Mouse (Mus musculus): ENCODE data around the gene Gmpr2. TPM values are rescaled to one million over a fixed set of nuclear protein-coding genes. Genes with fewer than 3 reads are reported as not detected.

Gene Gmpr2
- total RNA-seq (2023) = 10 to 100 TPM; 14.6 to 15.9 TPM

GRCm38 (mm10) chr14:55671833-55672740 is at the start of gene Gmpr2, which contains the start of gene Nedd8:
Gene Gmpr2 (plus strand): TSS chr14:55671941.
Gene Nedd8 (minus strand): TSS chr14:55672124.

DNA sequence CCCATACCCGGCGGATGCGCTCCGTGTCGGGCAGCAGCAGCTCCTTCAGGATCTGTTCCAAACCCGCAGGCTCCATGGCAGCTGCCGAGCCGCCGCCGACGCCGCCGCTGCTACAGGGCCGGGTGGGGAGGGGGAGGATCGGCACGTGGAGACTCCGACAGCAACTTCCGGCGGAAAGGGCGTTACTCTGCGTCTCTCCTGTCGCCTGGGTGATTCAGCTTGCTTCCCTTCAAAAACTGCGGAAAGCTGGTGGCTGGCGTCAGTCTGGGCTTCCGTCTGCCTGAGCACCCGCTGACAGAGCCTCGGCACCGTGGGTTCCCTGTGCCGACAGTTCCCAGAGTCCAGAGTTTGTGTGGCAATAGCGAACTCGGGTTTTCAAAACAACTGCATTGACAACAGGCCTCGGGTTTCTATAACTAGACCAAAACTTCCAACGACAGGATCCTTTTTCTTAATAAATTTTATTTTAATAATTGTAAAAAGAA is 36.2 kb upstream of the Gmpr2 start, which contains the start of gene Ipo4:
Ipo4 (minus strand) TSS at position 435 of the 485 bp plus-strand sequence.

GRCm38 (mm10) chr14:55637795-55638194 is 33.9 kb upstream of the Gmpr2 start, which contains the start of gene Gm49378:
Gene Gm49378 (minus strand): TSS chr14:55637895.

DNA sequence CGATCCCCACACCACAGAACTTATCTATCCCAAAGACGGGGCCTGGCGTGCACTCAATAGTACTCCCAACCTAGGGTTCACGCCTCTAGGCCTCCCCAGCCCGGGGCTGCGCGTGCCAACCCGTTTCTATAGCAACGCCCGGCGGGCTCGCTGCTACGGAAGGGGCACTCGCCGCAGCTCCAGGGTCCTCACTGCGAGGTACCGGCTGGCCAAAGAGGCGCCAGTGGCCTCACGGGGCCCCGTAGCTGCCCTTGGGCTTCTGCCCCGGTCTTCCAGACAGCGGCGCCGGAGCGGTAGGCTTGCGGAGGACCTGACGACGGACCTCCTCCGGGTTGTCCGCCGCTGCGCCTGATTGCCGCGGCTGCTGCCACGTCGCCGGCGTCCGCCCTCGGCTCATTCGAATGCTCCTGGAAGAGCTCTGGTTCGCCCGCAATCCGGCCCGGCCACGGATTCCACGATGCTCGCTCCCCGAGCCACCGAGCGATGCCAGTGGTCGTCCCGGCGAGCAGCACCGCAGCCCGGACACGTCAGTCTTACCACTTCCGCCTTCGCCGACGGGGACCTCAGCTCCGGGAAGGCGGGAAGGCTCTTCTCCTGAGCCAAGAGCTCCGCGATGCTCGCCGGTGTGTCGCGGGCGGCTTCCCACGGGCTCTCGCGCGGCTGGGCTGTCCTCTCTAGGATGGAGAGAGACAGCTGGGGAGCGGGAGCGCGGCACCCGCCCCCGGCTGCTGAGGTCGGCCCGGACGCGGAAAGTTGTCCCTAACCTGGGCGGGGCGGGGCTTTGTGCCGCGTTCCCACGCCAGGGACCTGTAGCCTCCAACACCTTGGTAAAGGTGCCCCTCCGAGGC is 28.5 kb upstream of the Gmpr2 start, which contains the start of gene Tm9sf1:
Tm9sf1 (minus strand) TSS at position 747 of the 848 bp plus-strand sequence.

DNA sequence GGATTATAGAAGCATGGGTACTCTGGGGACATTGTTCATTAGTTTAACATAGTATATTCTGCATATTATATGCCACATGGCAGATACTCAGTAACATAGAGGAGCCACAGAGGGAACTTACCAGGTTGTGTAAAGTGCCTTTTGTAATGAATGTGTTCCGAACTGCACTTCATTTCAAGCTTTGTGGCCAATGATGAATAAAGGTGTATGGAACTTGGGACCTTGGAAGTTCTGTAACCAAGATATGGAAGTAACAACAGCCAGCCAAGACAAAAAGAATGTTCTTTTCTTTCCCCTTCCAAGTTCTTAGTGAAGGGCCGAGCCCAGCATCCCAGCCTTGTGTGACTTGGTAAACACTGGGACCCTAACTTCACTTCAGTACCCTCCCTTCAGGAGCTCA is 21.9 kb upstream of the Gmpr2 start, which contains the start of gene Tssk4:
Tssk4 (plus strand) TSS at position 301 of the 400 bp plus-strand sequence.

DNA sequence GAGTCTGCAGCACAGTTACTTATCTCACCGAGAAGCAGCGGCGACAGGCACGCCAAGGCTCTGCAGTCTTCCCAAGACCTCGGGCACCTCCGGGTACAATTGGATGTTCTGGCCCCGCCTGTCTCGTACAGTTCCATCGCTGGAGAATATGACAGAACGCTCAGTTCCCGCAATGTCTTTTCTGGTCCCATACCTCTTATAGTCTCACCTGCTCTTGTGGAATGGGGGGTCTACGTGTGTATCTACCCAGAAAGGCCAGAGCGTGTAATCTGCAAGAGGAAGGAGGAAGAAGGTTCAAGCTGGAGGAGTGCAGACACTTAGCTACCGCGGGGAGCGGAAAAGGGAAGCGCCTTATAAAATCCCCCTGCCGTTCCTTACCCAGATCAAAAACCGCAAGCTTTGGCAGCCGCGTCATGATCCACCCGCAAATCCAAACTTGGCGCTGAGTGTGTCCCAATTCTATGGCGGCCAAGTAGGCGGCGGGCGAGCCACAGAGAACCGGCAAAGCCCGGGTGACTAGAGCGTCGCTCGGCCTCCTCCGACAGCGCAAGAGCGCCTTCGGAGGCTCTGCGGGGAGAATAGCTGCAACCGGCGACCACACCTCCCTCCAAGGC is 11.7 kb upstream of the Gmpr2 start, which contains the start of gene Mdp1:
Mdp1 (minus strand) TSS at position 549 of the 614 bp plus-strand sequence.

DNA sequence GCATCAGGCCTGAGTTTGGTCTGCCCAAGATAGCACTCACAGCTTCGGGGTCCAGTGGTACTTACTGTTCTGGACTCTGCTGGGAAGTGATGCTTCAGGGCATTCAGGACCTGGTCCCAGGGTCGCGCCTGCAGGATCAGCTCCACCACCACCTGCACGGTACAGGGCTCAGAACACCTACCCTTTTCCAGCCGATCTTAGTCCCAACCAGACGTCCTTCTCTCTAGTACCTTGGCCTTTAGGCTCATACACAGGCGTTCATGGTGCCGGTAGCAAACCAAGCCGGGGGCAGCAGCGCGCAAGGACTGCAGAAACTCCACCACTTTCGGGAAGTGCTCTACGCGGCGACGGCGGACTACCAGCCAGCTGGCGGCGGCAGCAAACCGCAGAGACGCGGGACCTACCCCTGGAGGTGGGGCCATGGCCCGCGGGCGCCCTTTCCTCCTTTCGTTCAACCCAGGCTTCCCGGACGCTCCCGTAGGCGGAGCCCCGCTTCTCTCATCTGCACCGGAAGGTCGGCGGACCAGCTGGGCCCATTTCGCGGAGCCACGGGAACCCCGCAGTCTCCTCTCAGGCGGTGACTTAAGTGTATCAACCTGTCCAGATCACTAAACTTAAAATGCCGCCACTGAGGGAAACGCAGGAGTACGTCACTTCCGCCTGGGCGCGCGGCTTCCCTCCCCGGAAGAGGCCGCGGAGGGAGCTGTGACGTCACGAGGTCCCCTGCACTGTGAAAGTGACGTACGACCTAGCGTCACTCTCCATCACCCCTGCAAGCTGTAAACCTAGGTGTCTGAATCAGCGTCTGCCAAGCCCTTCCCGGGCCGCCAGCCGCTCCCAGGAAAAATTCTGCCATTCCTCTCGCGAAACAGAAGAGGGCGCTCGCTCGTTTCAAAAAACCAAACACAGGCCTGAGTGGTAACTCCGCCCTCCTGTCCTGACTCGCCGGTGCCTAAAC is 9.7 kb downstream of the Gmpr2 start, which contains the start of gene Tinf2:
Tinf2 (minus strand) TSS at position 661 of the 958 bp plus-strand sequence.

DNA sequence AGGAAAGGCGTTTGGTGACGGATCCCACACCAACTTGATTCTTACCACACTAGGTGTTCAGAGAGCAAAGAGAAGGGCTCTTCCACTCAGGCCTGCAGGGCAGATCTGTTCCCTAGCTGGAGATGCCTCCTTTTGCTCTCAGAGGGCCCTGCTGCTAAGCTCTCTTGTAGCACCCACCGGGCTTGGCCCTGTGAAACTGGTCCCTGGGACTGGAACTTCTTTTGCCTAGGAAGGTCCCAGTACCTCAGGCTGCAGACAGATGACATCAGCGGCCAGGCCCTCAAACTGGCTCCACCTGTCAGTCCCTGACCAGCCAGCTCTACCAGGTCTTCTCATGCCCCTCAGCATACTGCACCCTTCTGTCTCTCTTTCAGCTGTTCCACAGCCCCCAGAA is 42.0 kb downstream of the Gmpr2 start, which contains the start of gene Tgm1:
Tgm1 (minus strand) TSS at position 198 of the 394 bp plus-strand sequence.

GRCm38 (mm10) chr14:55721700-55722437 is 50.1 kb downstream of the Gmpr2 start, which contains the start of gene Rabggta:
Gene Rabggta (minus strand): TSS chr14:55722263.

Other genes starting within 250 kb of the Gmpr2 start
- gene Dhrs4, start 193.2 kb upstream of the Gmpr2 start, total RNA-seq (2023) = 10 to 100 TPM; 14.0 to 26.8 TPM
- gene Carmil3, start 181.3 kb upstream of the Gmpr2 start, total RNA-seq (2023) = under 1 TPM; 0.11 to 0.35 TPM
- not detected for gene Cpne6, start 161.5 kb upstream of the Gmpr2 start, total RNA-seq (2023)
- gene Nrl, start 147.0 kb upstream of the Gmpr2 start, total RNA-seq (2023) = not detected
- 10 to 100 TPM; 28.8 to 36.8 TPM for gene Pck2, start 131.7 kb upstream of the Gmpr2 start, total RNA-seq (2023)
- gene Dcaf11, start 111.9 kb upstream of the Gmpr2 start, total RNA-seq (2023) = 10 to 100 TPM; 48.3 to 50.3 TPM
- 10 to 100 TPM in 1 of 2 experiments, 1 to 10 TPM in 1; 8.6 to 10.4 TPM for gene A730061H03Rik, start 111.5 kb upstream of the Gmpr2 start, total RNA-seq (2023)
- not detected for gene Fitm1, start 96.3 kb upstream of the Gmpr2 start, total RNA-seq (2023)
- 100 to 1,000 TPM; 144 to 155 TPM for gene Psme1, start 93.8 kb upstream of the Gmpr2 start, total RNA-seq (2023)
- gene Emc9, start 86.6 kb upstream of the Gmpr2 start, total RNA-seq (2023) = 1 to 10 TPM; 4.9 to 6.6 TPM
- 100 to 1,000 TPM; 191 to 193 TPM for gene Psme2, start 80.8 kb upstream of the Gmpr2 start, total RNA-seq (2023)
- gene Rnf31, start 80.2 kb upstream of the Gmpr2 start, total RNA-seq (2023) = 10 to 100 TPM; 51.6 to 55.7 TPM
- gene Irf9, start 68.4 kb upstream of the Gmpr2 start, total RNA-seq (2023) = 10 to 100 TPM; 41.1 to 56.8 TPM
- 1 to 10 TPM; 1.2 to 3.1 TPM for gene Rec8, start 53.9 kb upstream of the Gmpr2 start, total RNA-seq (2023)
- gene Ipo4, start 36.0 kb upstream of the Gmpr2 start, total RNA-seq (2023) = 10 to 100 TPM; 12.2 to 12.4 TPM
- gene Gm49378, start 34.0 kb upstream of the Gmpr2 start, total RNA-seq (2023) = 1 to 10 TPM in 1 of 2 experiments, under 1 TPM in 1; 0.31 to 1.2 TPM
- 10 to 100 TPM; 34.3 to 37.8 TPM for gene Tm9sf1, start 28.1 kb upstream of the Gmpr2 start, total RNA-seq (2023)
- gene Tssk4, start 21.8 kb upstream of the Gmpr2 start, total RNA-seq (2023) = 1 to 10 TPM; 2.0 to 3.4 TPM
- gene Mdp1, start 11.4 kb upstream of the Gmpr2 start, total RNA-seq (2023) = 10 to 100 TPM; 15.9 TPM
- 100 to 1,000 TPM; 178 to 185 TPM for gene Nedd8, start 183 bp downstream of the Gmpr2 start, total RNA-seq (2023)
- 10 to 100 TPM; 60.2 to 61.1 TPM for gene Tinf2, start 9.9 kb downstream of the Gmpr2 start, total RNA-seq (2023)
- 1 to 10 TPM; 1.3 to 2.2 TPM for gene Tgm1, start 42.0 kb downstream of the Gmpr2 start, total RNA-seq (2023)
- 10 to 100 TPM; 21.0 to 23.4 TPM for gene Rabggta, start 50.3 kb downstream of the Gmpr2 start, total RNA-seq (2023)
- gene Dhrs1, start 73.7 kb downstream of the Gmpr2 start, total RNA-seq (2023) = 10 to 100 TPM; 57.3 to 62.3 TPM
- 10 to 100 TPM; 14.8 to 20.7 TPM for gene Nop9, start 73.8 kb downstream of the Gmpr2 start, total RNA-seq (2023)
- under 1 TPM; 0.33 to 0.57 TPM for gene Cideb, start 86.5 kb downstream of the Gmpr2 start, total RNA-seq (2023)
- under 1 TPM; 0.55 to 0.61 TPM for gene Ltb4r2, start 89.5 kb downstream of the Gmpr2 start, total RNA-seq (2023)
- 100 to 1,000 TPM; 205 to 213 TPM for gene Ltb4r1, start 94.0 kb downstream of the Gmpr2 start, total RNA-seq (2023)
- gene Adcy4, start 112.2 kb downstream of the Gmpr2 start, total RNA-seq (2023) = under 1 TPM; 0.29 to 0.77 TPM
- 10 to 100 TPM; 32.4 to 37.6 TPM for gene Ripk3, start 116.9 kb downstream of the Gmpr2 start, total RNA-seq (2023)
- gene Nfatc4, start 151.2 kb downstream of the Gmpr2 start, total RNA-seq (2023) = not detected
- 1 to 10 TPM; 2.9 to 4.2 TPM for gene Nynrin, start 182.1 kb downstream of the Gmpr2 start, total RNA-seq (2023)
- gene Cbln3, start 212.5 kb downstream of the Gmpr2 start, total RNA-seq (2023) = 1 to 10 TPM in 1 of 2 experiments, under 1 TPM in 1; 0.53 to 1.3 TPM
- 10 to 100 TPM; 62.4 to 74.0 TPM for gene Khnyn, start 213.0 kb downstream of the Gmpr2 start, total RNA-seq (2023)
- gene Sdr39u1, start 228.4 kb downstream of the Gmpr2 start, total RNA-seq (2023) = 1 to 10 TPM; 1.9 to 2.5 TPM

Measured in neutrophil, adult 83 days (primary cell).